Mouse (Mus musculus): Measurements from ENCODE around the gene Lin7c.
"Not testable (repeated sequence)": the region's sequence is repeated elsewhere in the genome, so short reads cannot be mapped to it uniquely, and the experiment has no call there.

The Lin7c gene

GRCm38 (mm10) chr2:109890597-109890996 lies at the start of gene Lin7c:
Lin7c (plus strand) TSS chr2:109890853.
- peak; percentile 92 to 93 for DNase-seq

- no peak for DNase-seq
These were observed 44.3 kb upstream of the Lin7c start for GRCm38 (mm10) chr2:109846401-109846800.

GRCm38 (mm10) chr2:109848305-109848704 lies 42.3 kb upstream of the Lin7c start:
- DNase-seq, result no peak

GRCm38 (mm10) chr2:109848715-109849114 lies 41.9 kb upstream of the Lin7c start:
- no peak for DNase-seq

- DNase-seq, result no peak
These were observed 35.1 kb upstream of the Lin7c start for GRCm38 (mm10) chr2:109855601-109856000.

GRCm38 (mm10) chr2:109859671-109860070 lies 31.0 kb upstream of the Lin7c start:
- DNase-seq, result no peak

GRCm38 (mm10) chr2:109860832-109861231 lies 29.8 kb upstream of the Lin7c start:
- no peak for DNase-seq

- DNase-seq, result not testable (repeated sequence)
These were observed 11.2 kb upstream of the Lin7c start for GRCm38 (mm10) chr2:109879429-109879828.

GRCm38 (mm10) chr2:109881111-109881510 lies 9.5 kb upstream of the Lin7c start:
- DNase-seq, result no peak

- DNase-seq, result no peak
These were observed 9.0 kb upstream of the Lin7c start for GRCm38 (mm10) chr2:109881625-109882024.

- peak; percentile 34 to 64 for DNase-seq
These were observed 6.5 kb upstream of the Lin7c start for GRCm38 (mm10) chr2:109884106-109884505.

GRCm38 (mm10) chr2:109884507-109884906 lies 6.1 kb upstream of the Lin7c start:
- DNase-seq, result peak; percentile 72 to 82

GRCm38 (mm10) chr2:109890068-109890467 lies 585 bp upstream of the Lin7c start:
- no peak for DNase-seq

- no peak for DNase-seq
These were observed 378 bp downstream of the Lin7c start for GRCm38 (mm10) chr2:109891031-109891430.

- no peak for DNase-seq
These were observed 818 bp downstream of the Lin7c start for GRCm38 (mm10) chr2:109891471-109891870.

- no peak for DNase-seq
These were observed 5.7 kb downstream of the Lin7c start for GRCm38 (mm10) chr2:109896311-109896710.

- DNase-seq, result no peak
These were observed 12.2 kb downstream of the Lin7c start for GRCm38 (mm10) chr2:109902869-109903268.

- peak; percentile 86 to 93 for DNase-seq
These were observed 13.6 kb downstream of the Lin7c start for GRCm38 (mm10) chr2:109904171-109904821.

GRCm38 (mm10) chr2:109909122-109909521 lies 18.5 kb downstream of the Lin7c start:
- DNase-seq, result no peak

- DNase-seq, result no peak
These were observed 21.6 kb downstream of the Lin7c start for GRCm38 (mm10) chr2:109912216-109912615.

GRCm38 (mm10) chr2:109912766-109913165 lies 22.1 kb downstream of the Lin7c start:
- DNase-seq, result no peak

GRCm38 (mm10) chr2:109913241-109913640 lies 22.6 kb downstream of the Lin7c start:
- no peak for DNase-seq

- DNase-seq, result no peak
These were observed 23.9 kb downstream of the Lin7c start for GRCm38 (mm10) chr2:109914601-109915000.

- no peak for DNase-seq
These were observed 26.3 kb downstream of the Lin7c start for GRCm38 (mm10) chr2:109916782-109917495.

Data from cerebellum, postnatal 36 days (tissue).